Mouse (Mus musculus): ENCODE measurements around the gene Nars2. TPM values are rescaled to one million over a fixed set of nuclear protein-coding genes. Genes with fewer than 3 reads are reported as not detected.
A peak's percentile ranks its signal among the peaks of the same experiment; 100 is the strongest.
"Not testable (repeated sequence)": the region's sequence is repeated elsewhere in the genome, so short reads cannot be mapped to it uniquely, and the experiment has no call there.

Gene Nars2
- polyA plus RNA-seq, 1 experiment from 2014 or later: 20.5 TPM

- WGBS: 1% methylated on average over 2 of the region's 2 CpGs
- H3K9me3 ChIP-seq: no peaks in the 10 kb centered on the region
- no peak overlapping the region for H3K27ac ChIP-seq (replicated peaks)
- peaks cover 2% of the 10 kb centered on the region; the same call in 1 of the 2 replicates for H3K27me3 ChIP-seq
- no peaks in the 10 kb centered on the region for H3K36me3 ChIP-seq
- H3K4me1 ChIP-seq (replicated peaks): no peaks in the 10 kb centered on the region
- ATAC-seq (ENCODE audit: low FRiP score, low read depth): peak; percentile 67
- H3K4me3 ChIP-seq: no peak overlapping the region
- H3K9ac ChIP-seq: no peak overlapping the region
- no peak overlapping the region for H3K4me2 ChIP-seq
These were observed 35.7 kb upstream of the Nars2 start for GRCm38 (mm10) chr7:96915452-96916105.

DNA sequence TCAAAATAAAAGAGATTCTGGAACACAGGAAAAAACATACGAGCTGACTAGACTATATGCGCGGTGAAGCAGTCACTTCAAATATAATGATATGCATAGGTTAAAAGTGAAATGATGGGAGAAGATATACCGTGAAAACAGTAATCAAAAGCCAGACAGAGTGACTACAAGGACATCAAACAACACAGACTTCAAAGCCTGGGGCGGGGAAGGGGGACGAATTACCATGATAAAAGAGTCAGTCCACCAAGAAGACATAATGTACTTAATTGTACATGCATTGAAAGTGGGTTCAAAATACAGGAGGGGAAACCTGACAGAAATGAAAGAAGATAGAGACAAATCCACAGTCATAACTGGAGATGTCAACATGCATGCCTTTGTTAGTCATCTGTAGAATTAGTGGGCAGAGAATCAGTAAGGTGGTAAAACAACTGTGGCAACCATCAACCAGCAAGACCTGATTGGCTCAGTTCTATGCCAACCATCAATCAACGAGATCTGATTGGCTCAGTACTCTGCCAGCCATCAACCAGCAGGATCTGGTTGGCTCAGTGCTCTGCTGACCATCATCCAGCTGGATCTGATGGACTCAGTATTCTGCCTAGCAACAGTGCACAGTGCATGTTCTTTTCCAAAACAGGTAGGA, 30.7 kb upstream of the Nars2 start:
- Histone ChIP-seq H3K9ac (no peak overlapping the region), H3K27me3 (0 out of 2 replicates have a peak, but pooled peaks cover 2% of the 10 kb centered on the region), H3K27ac (replicated peaks) (no peak overlapping the region), H3K4me2 (no peak overlapping the region), H3K36me3 (no peaks in the 10 kb centered on the region), H3K4me3 (no peak overlapping the region), H3K9me3 (no peaks in the 10 kb centered on the region), H3K4me1 (replicated peaks) (no peaks in the 10 kb centered on the region)
- no peak for ATAC-seq (ENCODE audit: low FRiP score, low read depth)
- 26% methylated on average over 7 of the region's 7 CpGs for WGBS

DNA sequence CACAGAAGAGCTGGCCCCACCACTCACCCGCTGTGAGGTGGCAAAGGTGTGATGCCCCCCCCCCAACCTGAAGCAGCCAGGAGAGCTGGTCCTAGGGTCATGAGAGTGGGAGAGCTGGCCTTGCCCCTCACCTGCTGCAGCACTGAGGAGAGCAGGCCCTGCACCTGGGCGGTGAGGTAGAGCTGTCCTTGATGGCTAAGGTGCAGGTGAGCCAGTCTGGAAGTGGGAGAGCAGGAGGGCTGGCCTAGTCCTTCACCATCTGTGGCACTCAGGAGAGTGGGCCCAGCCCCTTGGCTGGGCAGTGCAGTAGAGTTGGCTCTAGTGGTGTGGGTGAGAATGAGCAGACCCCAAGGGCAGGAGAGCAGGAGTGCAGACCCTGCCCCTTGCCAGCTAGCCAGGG, 28.4 kb upstream of the Nars2 start:
- H3K27ac ChIP-seq (replicated peaks): no peak overlapping the region
- H3K4me3 ChIP-seq: no peak overlapping the region
- no peaks in the 10 kb centered on the region for H3K27me3 ChIP-seq
- WGBS: 90% methylated on average over 2 of the region's 2 CpGs
- no peaks in the 10 kb centered on the region for H3K9me3 ChIP-seq
- no peak overlapping the region for H3K4me2 ChIP-seq
- no peak overlapping the region for H3K9ac ChIP-seq
- ATAC-seq (ENCODE audit: low FRiP score, low read depth): no peak
- H3K36me3 ChIP-seq: no peaks in the 10 kb centered on the region
- H3K4me1 ChIP-seq (replicated peaks): no peaks in the 10 kb centered on the region

DNA sequence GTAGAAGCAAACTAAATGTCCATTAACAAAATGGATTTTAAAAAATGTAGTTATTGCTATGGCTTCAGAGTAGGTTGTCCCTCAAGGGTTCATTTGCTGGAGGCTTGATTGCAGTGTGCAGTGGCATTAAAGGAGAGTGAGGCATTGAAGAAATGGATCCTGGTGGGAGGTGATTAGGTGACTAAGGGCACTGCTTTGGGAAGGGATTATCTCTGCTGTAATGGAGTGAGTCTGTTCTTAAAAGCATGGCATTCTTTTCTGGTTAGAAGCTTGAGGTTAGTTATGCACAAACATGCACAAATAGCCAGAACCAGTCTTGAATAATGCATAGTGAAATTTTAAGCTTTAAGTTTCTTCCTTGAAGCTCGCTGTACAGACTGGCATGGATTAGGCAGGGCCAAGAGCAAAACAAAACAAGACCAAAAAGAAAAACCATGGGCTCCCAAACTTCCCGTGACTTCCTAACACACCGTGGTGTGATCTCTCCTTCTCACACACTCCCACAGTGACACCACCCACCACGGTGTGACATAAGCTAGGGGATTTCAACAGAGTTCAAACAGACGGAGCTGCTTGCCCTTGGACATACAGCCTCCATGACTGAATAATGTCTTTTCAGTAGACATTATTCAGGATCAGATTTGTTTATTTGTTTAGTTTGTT, 7.5 kb upstream of the Nars2 start:
- H3K27ac ChIP-seq (replicated peaks): no peak overlapping the region
- H3K9me3 ChIP-seq: no peaks in the 10 kb centered on the region
- WGBS: 72% methylated on average over 5 of the region's 5 CpGs
- H3K36me3 ChIP-seq: no peaks in the 10 kb centered on the region
- no peaks in the 10 kb centered on the region for H3K4me1 ChIP-seq (replicated peaks)
- H3K4me3 ChIP-seq: no peak overlapping the region
- H3K9ac ChIP-seq: no peak overlapping the region
- no peak for ATAC-seq (ENCODE audit: low FRiP score, low read depth)
- H3K4me2 ChIP-seq: no peak overlapping the region
- no peaks in the 10 kb centered on the region for H3K27me3 ChIP-seq

GRCm38 (mm10) chr7:96946501-96946900, 4.8 kb upstream of the Nars2 start:
- not testable (repeated sequence) for H3K27ac ChIP-seq (replicated peaks); H3K4me2 ChIP-seq; H3K9me3 ChIP-seq; ATAC-seq (ENCODE audit: low FRiP score, low read depth); H3K4me3 ChIP-seq; H3K4me1 ChIP-seq (replicated peaks); H3K36me3 ChIP-seq; H3K9ac ChIP-seq; H3K27me3 ChIP-seq
- WGBS: 91% methylated on average over 8 of the region's 8 CpGs

DNA sequence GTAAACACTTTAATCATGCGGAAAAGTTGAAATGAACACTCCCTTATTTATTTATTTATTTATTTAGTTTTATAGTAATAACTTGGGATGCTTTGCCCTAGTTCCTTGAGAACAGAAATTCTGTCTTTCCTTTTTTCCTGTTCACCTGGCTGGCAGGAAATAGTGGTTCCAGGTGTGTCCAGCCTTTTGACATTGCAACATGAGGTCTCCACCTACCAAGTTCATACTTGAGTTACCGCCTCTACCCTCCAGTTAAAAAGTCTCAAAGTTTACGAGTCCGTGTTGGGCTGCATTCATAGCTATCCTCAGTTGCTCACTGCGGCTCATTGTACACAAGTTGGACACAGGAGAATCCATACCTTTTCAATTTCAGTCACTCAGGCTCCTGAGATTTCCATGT, 789 bp downstream of the Nars2 start:
- WGBS: 44% methylated on average over 5 of the region's 5 CpGs
- no peak overlapping the region for H3K27ac ChIP-seq (replicated peaks)
- H3K4me2 ChIP-seq: peak overlapping the region; percentile 93
- H3K4me3 ChIP-seq: peak overlapping the region; percentile 98
- H3K9me3 ChIP-seq: no peaks in the 10 kb centered on the region
- H3K27me3 ChIP-seq: no peaks in the 10 kb centered on the region
- ATAC-seq (ENCODE audit: low FRiP score, low read depth): no peak
- peak overlapping the region; percentile 89; the same call in 1 of the 2 replicates for H3K9ac ChIP-seq
- H3K4me1 ChIP-seq (replicated peaks): peaks cover 17% of the 10 kb centered on the region
- 0 out of 2 replicates have a peak, but pooled peaks cover 2% of the 10 kb centered on the region for H3K36me3 ChIP-seq

DNA sequence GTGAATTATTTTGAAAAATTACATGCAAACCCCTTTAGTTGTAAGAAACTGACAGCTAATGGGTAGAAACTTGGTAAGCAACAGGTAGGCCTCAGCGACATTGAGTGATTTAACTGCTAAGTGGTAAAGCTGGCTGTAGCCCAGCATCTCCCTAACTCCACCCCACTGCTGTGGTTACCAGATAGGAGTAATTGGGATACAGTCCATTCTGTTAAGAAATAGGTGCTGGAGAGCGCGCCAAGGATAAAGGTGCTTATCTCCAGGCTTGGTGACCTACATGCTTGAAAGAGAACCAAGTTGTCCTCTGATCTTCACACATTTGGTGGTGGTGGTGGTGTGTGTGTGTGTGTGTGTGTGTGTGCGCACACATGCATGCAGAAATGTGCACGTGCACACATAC, 7.9 kb downstream of the Nars2 start:
- no peak for ATAC-seq (ENCODE audit: low FRiP score, low read depth)
- H3K27ac ChIP-seq (replicated peaks): no peak overlapping the region
- WGBS: 98% methylated on average over 5 of the region's 5 CpGs

DNA sequence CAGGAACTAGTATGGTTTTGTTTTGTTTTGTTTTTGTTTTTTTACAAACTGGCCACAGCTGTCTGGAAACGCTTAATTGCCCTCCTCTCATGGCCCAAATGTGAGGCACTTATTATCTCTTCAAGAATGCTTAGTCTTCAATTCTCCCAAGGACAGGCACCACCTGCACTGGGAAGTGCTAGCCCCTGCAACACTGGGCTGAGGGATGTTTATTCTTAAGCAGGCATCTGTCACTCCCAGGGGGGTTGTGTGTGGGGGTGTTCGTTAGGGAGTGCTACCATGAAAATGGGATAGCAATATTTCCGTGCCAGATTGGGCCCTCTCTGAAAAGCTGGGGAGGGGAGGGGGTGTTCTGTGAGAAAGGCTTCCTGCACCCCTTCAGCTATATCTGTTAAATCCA, 15.9 kb downstream of the Nars2 start:
- no peak for ATAC-seq (ENCODE audit: low FRiP score, low read depth)
- no peaks in the 10 kb centered on the region for H3K9me3 ChIP-seq
- no peaks in the 10 kb centered on the region for H3K27me3 ChIP-seq
- 37% methylated on average over 3 of the region's 3 CpGs for WGBS
- peaks cover 4% of the 10 kb centered on the region; the same call in 1 of the 2 replicates for H3K4me1 ChIP-seq (replicated peaks)
- no peaks in the 10 kb centered on the region for H3K36me3 ChIP-seq
- H3K4me3 ChIP-seq: no peak overlapping the region
- no peak overlapping the region for H3K9ac ChIP-seq
- H3K27ac ChIP-seq (replicated peaks): no peak overlapping the region
- H3K4me2 ChIP-seq: no peak overlapping the region

More for the DNA sequence above, 7.9 kb downstream of the Nars2 start:
- H3K4me2 ChIP-seq: no peak overlapping the region
- no peaks in the 10 kb centered on the region for H3K9me3 ChIP-seq
- H3K4me1 ChIP-seq (replicated peaks): no peaks in the 10 kb centered on the region
- no peak overlapping the region for H3K4me3 ChIP-seq
- no peak overlapping the region for H3K9ac ChIP-seq
- H3K36me3 ChIP-seq: peaks cover 20% of the 10 kb centered on the region; the same call in 1 of the 2 replicates
- H3K27me3 ChIP-seq: no peaks in the 10 kb centered on the region

DNA sequence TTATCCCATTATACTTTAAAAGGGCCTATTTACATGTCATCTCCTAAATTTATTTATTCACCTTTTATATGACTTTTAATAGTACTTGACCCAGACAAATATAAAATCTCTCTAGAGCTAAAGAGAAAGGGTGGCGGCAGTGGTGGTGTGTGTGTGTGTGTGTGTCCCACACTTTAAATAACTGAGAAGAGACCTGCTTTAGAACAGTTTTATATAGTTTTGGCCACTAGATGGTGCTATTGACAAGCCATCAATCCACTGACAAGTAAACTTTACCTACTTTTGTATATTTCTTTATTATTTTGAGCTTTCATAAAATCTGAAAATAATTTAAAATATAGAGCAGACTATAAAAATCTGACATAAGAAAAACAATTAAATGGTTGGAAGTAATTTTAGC, 19.1 kb downstream of the Nars2 start:
- no peak for ATAC-seq (ENCODE audit: low FRiP score, low read depth)
- H3K4me3 ChIP-seq: no peak overlapping the region

DNA sequence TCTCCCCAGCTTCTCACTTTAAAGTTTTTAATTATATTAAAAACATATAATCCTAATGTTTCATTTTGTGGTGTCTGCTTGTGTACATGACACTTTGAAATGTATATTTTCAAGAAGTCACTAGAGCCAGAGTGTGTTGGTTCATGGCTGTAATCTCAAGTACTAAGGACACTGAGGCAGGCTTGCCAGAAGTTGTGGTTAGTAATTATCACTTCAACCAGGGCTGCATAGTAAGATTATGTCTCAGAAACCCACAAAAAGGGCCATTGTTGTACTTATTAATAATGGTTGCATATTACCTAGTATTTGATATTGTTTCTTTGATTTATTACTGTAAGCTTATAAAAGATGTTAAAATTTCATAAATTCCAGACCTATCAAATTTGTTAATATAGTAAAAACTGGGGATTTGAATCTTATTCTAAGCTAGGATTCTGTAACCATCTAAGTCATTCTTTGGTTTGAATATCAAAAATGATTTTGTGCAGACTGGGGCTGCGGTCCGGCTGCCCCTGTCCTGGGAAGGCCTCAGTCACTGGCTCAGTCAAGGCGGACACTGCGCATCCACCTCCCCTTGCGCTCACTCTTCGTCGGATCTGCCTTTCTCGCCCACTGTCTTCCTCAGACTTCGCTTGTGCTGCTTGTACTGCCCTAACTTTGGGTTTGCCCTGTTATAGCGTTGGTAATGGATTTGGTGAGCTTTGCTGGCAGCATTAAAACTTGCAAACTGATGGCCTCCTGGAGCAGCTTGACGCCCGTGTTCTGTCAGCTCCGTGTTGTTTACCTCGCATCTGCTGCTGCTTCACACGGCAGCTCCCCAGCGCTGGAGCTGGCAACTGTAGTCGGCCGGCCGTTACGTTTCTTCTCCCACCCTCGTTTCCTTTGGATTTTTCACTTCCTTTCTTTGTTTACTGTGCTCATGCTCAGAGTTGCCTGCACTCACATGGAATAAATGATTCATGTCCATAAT, 20.0 kb downstream of the Nars2 start:
- no peak for ATAC-seq (ENCODE audit: low FRiP score, low read depth)
- 77% methylated on average over 21 of the region's 21 CpGs for WGBS
- H3K9ac ChIP-seq: no peak overlapping the region

More for the DNA sequence above, 19.1 kb downstream of the Nars2 start:
- H3K4me2 ChIP-seq: no peak overlapping the region
- no peak overlapping the region for H3K27ac ChIP-seq (replicated peaks)
- no peaks in the 10 kb centered on the region for H3K9me3 ChIP-seq
- H3K27me3 ChIP-seq: no peaks in the 10 kb centered on the region
- no peak overlapping the region for H3K9ac ChIP-seq
- H3K4me1 ChIP-seq (replicated peaks): peaks cover 4% of the 10 kb centered on the region; the same call in 1 of the 2 replicates
- 32% methylated on average over 1 of the region's 1 CpGs for WGBS
- H3K36me3 ChIP-seq: no peaks in the 10 kb centered on the region

DNA sequence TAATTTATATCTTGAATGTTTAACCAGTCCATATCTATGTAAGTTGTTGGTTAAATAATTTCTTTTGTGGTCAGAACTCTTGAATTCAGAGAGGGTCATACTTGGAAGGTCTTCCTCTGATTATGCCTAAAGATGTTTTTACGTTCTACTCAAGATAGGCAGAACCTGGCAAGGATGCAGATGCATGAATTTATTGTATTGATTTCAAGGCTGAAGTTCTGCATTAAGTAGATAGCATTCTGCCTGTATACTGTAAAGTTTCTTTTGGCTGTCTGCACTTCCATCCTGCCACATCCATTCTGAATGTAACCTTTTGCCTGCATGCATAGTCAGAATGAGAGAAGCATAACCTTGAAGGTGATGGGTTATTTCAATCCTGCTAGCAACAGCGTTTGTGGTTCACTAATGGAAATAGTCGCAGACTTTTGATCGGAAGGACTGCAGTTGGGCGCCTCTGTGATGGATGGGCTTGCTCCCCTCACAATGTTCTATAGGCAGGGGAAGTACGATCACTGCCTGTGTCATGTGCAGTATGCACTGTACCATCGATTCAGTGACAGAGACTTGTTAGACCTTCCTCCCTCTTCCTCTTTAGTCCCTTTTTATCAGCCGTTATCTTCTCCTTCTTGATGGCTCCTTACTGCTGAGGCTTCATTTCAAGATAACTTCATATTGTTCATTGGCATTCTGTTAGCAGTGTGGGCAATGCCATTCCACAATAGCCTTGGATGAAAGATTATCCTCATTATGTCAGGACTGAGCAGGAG, 21.0 kb downstream of the Nars2 start:
- no peaks in the 10 kb centered on the region for H3K27me3 ChIP-seq
- no peak overlapping the region for H3K4me2 ChIP-seq
- peaks cover 4% of the 10 kb centered on the region; the same call in 1 of the 2 replicates for H3K4me1 ChIP-seq (replicated peaks)
- H3K36me3 ChIP-seq: no peaks in the 10 kb centered on the region
- ATAC-seq (ENCODE audit: low FRiP score, low read depth): no peak
- no peak overlapping the region for H3K4me3 ChIP-seq
- no peaks in the 10 kb centered on the region for H3K9me3 ChIP-seq
- WGBS: 64% methylated on average over 8 of the region's 8 CpGs
- H3K9ac ChIP-seq: no peak overlapping the region
- no peak overlapping the region for H3K27ac ChIP-seq (replicated peaks)

More for the DNA sequence above, 20.0 kb downstream of the Nars2 start:
- Histone ChIP-seq H3K36me3 (no peaks in the 10 kb centered on the region), H3K4me1 (replicated peaks) (peaks cover 4% of the 10 kb centered on the region; the same call in 1 of the 2 replicates), H3K27me3 (no peaks in the 10 kb centered on the region), H3K4me2 (no peak overlapping the region), H3K4me3 (no peak overlapping the region), H3K9me3 (no peaks in the 10 kb centered on the region), H3K27ac (replicated peaks) (no peak overlapping the region)
